Mouse (Mus musculus): Measurements from ENCODE around the gene Naaa.

Gene Naaa

DNA sequence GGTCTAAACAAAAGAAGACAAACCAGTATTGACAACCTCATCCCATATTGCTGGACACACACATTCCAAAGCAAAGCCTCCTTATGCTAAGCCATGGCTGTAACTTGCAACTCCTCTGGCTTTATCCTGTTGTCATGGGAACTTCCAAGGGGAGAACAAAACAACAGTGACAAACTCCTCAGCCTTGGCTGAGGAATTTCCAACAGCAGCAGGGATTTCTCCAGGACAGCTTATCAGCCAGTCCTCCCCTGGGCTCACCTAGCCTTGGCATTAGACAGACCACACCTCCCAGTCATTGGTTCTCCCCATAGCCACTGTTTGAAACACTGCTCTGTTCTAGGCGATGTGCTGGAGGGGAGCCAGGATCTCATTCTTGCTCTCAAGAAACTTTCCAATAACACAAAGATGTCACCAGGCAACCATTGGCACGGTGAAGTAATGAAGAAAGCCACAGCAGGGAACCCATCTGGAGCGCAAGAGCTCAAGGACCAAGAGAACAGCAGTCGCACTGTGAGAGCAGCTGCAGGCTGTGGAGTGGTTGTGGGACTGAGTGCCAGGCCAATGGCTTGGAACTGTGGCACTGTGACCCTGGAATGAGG, 14.1 kb downstream of the Naaa start:
- no peak for DNase-seq (ENCODE audit: low spot score in 2 of 2)

DNA sequence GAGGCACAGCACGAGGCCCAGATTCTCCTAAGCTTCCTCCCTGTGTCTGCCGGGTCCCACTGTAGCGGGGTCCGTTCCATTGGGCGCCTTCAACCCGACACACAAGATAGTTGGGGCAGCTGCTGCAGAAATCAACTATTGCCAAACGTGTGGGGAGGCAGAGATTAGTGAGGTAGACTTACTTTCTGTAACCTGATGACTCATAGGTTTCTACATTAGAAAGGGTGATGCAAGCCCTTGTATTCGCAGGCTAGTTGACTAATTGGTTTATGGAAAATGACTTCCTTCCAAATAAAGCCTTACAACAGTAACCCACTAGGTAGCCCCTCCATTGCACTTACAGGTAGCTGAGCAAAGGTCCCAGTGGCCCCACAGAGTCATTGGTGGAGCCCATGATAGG, 15.3 kb downstream of the Naaa start:
- no peak for DNase-seq (ENCODE audit: low spot score in 2 of 2)

- no peak for DNase-seq (ENCODE audit: low spot score in 2 of 2)
Observed at GRCm38 (mm10) chr5:92256218-92256617, 21.8 kb downstream of the Naaa start, which contains the start of gene Ppef2. Gene Ppef2, minus strand, starts transcription at chr5:92256278.

GRCm38 (mm10) chr5:92254476-92254875, 23.5 kb downstream of the Naaa start:
- no peak for DNase-seq (ENCODE audit: low spot score in 2 of 2)

DNA sequence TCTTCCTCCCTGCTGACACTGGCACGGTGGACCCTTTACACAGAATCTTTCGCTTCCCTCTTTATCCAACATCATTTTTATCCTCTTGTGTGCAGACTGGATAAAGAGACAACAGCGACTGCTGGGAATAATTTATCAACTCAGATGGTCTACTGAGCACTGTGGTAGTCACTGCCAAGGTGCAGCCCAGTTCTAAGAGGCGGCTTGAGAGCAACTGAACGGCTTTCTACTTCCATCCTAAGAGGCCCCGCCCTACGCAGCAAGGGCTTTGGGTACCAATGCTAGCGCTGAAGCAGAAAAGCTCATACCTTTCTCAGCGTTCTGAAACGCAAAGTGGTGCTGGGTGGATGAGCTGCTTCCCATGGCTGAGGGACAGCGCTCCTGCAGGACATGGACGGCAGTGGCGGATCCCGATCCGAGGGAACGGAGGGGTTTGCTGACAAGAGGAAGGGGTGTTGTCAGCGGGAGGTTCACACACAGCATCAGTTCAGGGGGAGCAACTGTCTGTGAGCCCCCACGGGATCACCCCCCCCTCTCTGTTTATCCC, 25.1 kb downstream of the Naaa start:
- DNase-seq (ENCODE audit: low spot score in 2 of 2) = no peak

GRCm38 (mm10) chr5:92252031-92252430, 25.9 kb downstream of the Naaa start:
- no peak for DNase-seq (ENCODE audit: low spot score in 2 of 2)

- DNase-seq (ENCODE audit: low spot score in 2 of 2) = no peak
Observed at GRCm38 (mm10) chr5:92248614-92249013, 29.4 kb downstream of the Naaa start.

- peak; percentile 29 to 57 for DNase-seq (ENCODE audit: low spot score in 2 of 2)
Observed at GRCm38 (mm10) chr5:92245483-92245882, 32.5 kb downstream of the Naaa start.

DNA sequence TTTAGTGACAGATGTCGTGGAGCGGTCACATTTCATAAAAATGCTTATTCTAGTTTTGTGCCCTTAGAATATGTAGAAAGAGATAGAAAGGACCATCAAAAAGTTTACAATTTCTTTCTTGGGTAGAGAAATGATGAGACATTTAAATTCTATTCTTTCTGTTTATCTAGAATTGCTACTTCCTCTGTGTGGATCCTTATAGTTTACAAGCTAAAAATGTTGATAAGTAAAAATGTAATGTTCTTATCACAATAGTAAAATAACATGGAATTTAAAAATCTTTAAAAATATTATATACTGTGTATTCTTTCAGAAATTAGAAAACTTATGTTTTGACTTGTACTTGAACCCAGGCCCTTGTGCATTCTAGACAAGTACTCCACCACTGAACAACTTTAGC, 33.1 kb downstream of the Naaa start:
- DNase-seq (ENCODE audit: low spot score in 2 of 2) = no peak

DNA sequence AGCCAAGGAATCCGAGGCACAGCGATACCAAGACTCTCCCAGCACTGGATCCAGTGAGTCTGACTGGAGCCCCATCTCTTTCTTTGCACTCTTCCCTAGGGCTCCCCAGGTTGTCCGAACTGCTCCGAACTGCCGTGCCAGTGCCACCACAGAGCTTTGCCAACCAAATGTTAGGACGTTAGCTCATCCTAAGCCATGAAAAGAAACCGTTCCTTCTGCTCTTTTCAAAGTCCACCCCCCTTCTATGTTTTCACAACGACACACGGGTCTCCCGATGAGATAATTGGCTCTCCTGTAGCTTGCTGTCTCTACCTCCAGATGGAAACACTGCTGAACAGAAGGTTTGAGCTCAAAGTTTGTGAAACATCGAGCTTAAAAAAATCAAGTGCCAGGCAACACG, 37.2 kb downstream of the Naaa start:
- DNase-seq (ENCODE audit: low spot score in 2 of 2) = no peak

GRCm38 (mm10) chr5:92239333-92240232, 38.4 kb downstream of the Naaa start:
- peak in 1 of 2 experiments; percentile 55 for DNase-seq (ENCODE audit: low spot score in 2 of 2)

DNA sequence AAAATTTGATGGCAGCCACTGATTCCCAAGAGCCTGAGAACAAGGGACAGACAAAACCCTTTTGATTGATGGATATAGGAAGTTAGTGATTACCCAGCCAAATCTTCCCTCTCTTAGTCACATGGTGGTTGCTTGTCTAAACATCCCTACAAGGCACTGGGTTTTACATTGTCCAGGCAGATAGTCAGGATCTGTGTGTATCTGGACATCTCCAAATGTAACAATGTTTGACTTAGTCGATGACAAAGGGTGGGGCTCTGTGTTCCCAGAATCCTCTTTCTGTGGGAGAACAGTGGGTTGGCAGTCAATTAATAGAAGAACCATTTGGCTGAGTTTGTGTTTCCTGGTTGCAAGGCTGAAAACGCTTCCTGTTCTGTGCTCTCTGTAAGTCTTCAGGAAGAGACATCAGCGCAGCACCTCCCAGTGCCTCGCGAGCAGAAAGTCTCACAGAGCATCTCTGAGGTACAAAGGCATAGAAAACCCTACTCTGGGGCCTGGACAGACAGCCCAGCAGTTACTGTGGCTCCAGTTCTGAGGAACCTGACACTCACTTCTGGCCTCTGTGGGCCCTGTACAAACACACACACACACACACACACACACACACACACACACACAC, 42.9 kb downstream of the Naaa start:
- DNase-seq (ENCODE audit: low spot score in 2 of 2) = no peak

- no peak for DNase-seq (ENCODE audit: low spot score in 2 of 2)
Observed at GRCm38 (mm10) chr5:92233366-92233765, 44.6 kb downstream of the Naaa start.

GRCm38 (mm10) chr5:92231836-92232235, 46.1 kb downstream of the Naaa start:
- no peak for DNase-seq (ENCODE audit: low spot score in 2 of 2)

- DNase-seq (ENCODE audit: low spot score in 2 of 2) = no peak
Observed at GRCm38 (mm10) chr5:92230306-92230705, 47.7 kb downstream of the Naaa start.

GRCm38 (mm10) chr5:92229514-92229913, 48.5 kb downstream of the Naaa start:
- DNase-seq (ENCODE audit: low spot score in 2 of 2) = no peak

- DNase-seq (ENCODE audit: low spot score in 2 of 2) = no peak
Observed at GRCm38 (mm10) chr5:92228776-92229175, 49.2 kb downstream of the Naaa start.

GRCm38 (mm10) chr5:92227782-92228181, 50.2 kb downstream of the Naaa start:
- DNase-seq (ENCODE audit: low spot score in 2 of 2) = no peak

DNA sequence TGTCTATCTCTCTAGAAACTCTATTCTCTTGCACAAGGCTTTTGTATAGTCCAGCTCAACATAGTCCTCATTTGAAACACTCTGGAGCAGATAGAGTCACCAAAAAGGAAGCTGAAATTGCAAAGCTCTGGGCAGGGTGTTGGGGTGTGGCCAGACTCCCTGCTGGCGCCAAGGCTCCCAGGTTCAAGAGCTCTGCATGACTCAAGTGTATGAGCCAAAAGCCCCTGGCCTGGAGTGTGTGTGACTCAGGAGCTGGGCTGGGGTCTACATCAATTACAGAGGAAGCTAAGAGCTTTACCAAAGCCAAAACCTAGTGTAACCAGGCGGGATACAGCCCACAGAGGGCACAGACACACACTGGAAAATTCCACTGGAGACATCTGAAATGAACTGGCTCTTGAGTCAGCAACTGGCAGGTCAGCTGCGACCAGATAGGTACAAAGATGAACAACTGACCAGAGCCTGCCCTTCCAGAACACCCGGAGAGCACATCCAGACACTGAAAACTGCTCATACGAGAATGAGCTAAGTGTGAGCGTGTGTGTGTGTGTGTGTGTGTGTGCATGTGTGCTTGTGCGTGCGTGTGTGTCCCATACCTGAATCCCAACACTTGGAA, 57.6 kb downstream of the Naaa start:
- no peak for DNase-seq (ENCODE audit: low spot score in 2 of 2)

DNA sequence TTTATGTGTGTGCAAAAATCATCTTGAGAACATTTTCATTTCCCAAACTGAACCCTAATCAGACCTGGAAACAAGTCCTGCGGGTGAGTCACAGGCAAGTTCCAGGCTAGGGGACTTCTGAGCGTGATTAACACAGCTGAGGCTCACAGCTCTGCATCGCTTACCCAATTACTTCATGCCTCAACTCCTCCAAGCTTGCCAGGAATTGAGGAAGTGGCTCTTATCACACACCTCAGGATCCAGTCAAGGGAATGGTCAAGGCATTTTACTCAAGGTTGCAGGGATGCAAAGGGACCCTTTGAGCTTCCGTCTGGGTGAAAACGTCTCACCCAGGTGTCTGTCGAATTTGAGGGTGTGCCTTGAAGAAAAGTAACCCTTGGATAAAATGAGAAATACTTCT, 58.1 kb downstream of the Naaa start:
- no peak for DNase-seq (ENCODE audit: low spot score in 2 of 2)

DNA sequence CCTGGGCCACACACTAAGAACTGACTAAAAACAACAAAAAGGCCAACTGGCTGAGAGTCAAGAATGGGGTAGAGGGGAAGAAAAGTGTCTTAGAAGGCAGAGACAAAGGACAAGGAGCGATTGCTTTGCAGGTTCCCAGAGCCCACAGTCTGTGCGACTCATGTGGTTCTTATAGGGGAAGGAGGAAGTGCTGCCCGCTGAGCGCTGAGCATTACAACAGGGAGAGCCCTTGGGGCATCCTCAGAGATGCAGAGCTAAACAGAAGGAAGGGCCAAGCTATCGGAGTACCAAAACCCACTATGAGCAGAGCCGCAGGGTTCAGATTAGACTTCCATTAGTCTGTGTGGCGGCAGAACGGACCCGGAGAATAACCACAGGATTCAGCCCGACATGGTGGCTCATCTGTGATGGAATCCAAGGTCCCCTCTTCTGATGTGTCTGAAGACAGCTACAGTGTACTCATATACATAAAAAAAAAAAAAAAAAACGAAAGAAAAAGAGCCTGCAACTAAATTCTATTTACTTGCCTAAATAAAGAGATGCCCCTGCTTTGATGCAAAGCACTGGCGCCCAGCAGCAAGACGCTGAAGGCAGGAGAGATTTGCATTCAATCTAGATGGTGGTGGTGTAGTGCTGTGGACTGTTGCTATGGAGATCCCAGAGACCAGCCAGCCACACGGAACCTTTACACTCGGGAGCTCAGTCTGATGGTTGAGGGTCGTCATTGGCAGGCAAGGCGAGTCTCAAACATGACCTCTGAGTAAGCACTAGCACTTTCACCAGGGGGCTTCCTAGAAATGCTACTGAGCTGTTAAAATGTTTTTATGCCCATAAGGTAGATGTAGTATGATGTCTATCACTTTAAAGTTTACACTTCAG, 58.8 kb downstream of the Naaa start:
- DNase-seq (ENCODE audit: low spot score in 2 of 2) = no peak

Data from thymus, postnatal 10 days (tissue).